Mouse (Mus musculus) adrenal gland, postnatal 4 days (tissue): ENCODE results near the gene Bspry. TPM values are rescaled to one million over a fixed set of nuclear protein-coding genes. Genes with fewer than 3 reads are reported as not detected.

Experiments
- DNase-seq, 2 experiments: peaks; one replicate each; pipeline ENCODE4 v3.0.0; 2021 to 2022; ENCODE audit warnings: low spot score in 2 of 2, mixed read lengths in 2 of 2
- total RNA-seq, 2 experiments: library from RNA; stranded (reverse); gene quantifications; 2 replicates each; pipeline ENCODE4 v1.2.3; 2021

Gene Bspry
- total RNA-seq, 2 experiments from 2014 or later, result 2.7 to 4.6 TPM

DNA sequence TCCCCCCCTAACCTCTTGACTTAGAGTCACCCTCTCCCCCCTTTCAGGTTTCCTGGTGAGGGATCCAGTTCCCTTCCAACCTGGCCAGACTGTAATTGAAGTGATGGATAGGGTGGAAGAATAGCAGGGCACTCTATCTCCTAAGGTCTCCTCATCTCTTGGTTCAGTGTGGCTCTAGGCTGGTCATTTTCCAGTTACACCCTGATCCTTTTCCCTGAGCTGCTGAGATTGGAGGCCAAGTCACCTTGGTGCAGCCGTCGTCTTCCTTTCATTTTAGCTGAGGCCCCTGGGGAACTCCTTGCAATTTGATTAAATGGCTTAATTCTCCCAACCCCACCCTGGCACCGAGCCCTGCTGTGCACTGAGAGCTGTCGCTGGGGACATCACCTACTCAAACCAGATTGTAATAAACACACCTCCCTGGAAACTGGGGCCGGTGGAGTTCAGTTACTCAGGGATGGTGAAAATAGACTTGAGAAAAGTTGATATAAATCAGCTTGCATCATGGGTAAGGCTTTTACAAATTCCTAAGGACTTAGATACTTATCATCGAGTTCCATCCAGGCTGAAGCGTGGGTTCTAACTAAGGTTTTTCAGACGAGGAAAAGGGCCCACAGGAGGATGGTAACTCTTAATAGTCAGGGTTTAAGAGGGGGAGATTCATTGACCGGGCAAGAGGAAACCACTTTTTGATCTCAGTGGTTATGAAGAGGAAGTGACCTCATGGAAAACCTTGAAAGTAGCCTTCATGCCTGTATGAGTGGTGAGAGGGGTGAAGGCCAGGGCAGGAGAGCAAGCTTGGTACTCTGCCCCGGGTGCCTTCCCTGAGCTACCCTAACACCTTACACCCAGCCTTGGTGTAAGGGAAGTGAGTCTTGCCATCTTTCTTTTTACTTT lies 1.1 kb downstream of the Bspry start:
- DNase-seq, result no peak

DNA sequence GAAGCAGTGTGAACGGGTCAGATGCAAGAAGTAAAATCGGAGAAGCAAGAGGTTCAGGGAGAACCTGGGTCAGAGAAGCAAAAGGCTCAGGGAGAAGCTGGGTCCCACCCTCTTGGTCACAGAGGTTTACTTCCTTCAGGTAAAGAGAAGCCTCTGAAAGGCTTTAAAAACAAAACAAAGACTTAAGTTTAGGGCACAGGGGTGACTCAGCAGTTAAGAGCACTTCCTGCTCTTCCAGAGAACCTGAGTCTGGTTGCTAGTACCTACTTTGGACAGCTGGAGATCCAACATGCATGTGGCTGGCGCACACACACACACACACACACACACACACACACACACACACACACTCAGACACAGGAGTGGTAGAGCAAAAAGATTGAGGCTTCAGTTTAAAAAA lies 5.1 kb downstream of the Bspry start:
- DNase-seq, result no peak

- no peak for DNase-seq
Measured at GRCm38 (mm10) chr4:62485450-62486161, 5.8 kb downstream of the Bspry start.

DNA sequence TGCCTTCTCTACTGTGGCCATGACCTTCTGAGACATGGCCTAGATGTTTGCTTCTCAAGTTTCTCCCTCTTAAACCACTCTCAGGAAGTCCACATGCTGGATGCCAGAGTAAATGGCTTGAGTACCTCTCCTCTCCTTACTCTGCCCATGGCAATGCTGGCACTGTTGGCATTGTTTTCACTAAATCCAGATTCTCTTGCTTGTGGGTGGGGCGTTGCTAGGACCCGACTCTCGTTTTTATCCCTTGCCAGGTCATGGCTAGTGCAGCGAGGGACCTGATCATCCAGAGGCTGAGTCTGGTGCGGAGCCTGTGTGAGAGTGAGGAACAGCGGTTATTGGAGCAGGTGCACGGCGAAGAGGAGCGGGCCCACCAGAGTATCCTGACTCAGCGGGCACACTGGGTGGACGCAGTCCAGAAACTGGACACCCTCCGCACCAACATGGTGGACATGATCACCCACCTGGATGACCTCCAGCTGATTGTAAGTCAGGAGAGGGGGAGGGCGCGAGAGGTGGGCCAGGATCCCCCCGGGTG lies 6.4 kb downstream of the Bspry start:
- DNase-seq, result no peak

- DNase-seq, result no peak
Measured at GRCm38 (mm10) chr4:62487172-62487571, 7.3 kb downstream of the Bspry start.

- DNase-seq, result no peak
Measured at GRCm38 (mm10) chr4:62487914-62488313, 8.1 kb downstream of the Bspry start.

DNA sequence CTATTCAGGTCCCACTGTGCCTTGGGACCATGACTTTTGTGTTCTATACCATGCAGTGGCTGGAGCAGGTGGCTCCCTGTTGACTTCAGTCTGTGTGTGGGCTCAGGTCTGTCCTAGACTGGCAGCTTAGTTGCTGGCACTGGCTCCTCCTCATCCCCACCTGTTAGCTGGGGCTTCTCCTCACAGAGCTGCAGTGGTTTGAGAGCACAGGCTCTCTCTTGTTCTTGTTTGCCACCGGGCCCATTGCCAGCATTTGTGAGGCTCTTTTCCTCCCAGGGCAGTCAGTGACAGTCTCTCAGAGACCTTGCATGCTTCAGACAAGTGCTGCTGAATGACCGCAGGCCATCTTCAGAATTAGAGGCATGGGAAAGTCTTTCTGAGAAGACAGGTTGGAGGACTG lies 12.8 kb downstream of the Bspry start:
- no peak for DNase-seq

DNA sequence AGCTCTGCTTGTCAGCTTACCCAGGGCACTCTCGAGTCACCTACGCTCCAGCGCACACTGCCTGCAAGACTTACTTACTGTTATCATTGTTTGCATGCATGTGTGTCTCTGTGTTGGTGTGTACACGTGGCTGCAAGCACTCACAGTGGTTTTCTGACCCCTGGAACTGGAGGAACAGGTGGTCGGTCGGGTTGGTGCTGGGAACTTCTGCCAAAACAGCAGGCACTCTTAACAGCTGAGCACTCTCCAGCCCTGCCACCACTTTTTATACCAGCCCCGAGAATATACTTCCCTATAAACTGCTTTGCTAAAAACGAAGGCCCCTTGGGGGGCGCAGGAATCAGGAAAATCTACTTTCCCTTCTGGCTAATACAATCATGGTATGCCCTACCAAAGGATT lies 14.4 kb downstream of the Bspry start:
- no peak for DNase-seq

DNA sequence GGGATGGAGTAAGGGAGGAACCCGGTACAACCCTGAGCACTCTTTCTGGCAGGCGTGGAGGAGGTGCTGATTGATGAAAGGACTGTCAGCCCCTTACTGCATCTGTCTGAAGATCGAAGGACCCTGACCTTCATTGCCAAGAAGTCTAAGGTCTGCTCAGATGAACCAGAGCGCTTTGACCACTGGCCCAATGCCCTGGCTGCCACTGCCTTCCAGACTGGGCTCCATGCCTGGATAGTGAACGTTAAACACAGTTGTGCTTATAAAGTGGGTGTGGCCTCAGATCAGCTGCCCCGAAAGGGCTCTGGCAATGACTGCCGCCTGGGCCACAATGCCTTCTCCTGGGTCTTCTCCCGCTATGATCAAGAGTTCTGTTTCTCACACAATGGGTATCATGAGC lies 16.1 kb downstream of the Bspry start:
- no peak for DNase-seq

GRCm38 (mm10) chr4:62496815-62497214 lies 17.0 kb downstream of the Bspry start:
- no peak for DNase-seq

GRCm38 (mm10) chr4:62500799-62501198 lies 20.9 kb downstream of the Bspry start:
- DNase-seq, result no peak

DNA sequence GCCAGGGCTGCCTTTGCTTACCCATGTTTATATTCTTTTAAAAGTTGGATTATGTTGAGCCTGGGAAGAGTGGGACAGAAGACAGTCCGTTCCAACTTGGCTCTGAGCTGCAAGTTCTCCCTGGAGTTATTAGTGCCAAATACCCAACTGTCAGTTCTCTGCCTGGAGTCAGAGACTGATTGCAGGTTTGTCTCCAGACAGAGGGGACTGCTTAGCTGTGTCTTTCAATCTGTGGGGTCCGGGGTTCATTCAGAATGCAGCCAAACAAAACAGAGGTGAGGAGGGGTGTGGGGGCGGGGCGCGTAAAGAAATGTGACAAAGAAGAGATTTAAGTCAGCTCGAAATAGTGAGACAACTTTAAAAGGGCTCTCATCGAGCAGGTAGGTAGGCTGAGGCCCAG lies 21.7 kb downstream of the Bspry start:
- no peak for DNase-seq

GRCm38 (mm10) chr4:62501964-62502732 lies 22.3 kb downstream of the Bspry start:
- DNase-seq, result peak; percentile 79 to 84

DNA sequence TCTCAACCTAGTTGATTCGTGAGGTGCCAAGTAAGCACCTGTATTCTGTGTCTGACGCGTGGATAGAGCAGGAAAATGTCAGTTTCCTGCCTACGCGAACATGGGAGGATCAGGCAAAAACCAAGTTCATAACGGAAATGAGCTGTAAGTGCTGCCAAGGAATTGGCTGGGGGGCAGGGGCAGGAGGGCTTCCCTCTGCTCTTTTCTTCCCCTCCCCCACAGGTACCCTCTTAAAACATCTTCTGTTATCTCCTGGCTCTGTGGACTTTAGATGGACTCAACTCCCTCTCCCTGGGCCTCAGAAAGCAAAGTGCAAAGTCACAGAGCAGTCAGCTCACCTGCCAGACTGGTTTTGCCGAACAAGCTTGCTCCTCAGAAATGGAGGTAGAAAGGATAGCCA lies 23.1 kb downstream of the Bspry start:
- DNase-seq, result no peak

GRCm38 (mm10) chr4:62503374-62503970 lies 23.6 kb downstream of the Bspry start, which contains the start of gene Hdhd3:
Hdhd3 (minus strand) TSS chr4:62503467.
- no peak for DNase-seq

GRCm38 (mm10) chr4:62505991-62506390 lies 26.1 kb downstream of the Bspry start:
- no peak for DNase-seq

DNA sequence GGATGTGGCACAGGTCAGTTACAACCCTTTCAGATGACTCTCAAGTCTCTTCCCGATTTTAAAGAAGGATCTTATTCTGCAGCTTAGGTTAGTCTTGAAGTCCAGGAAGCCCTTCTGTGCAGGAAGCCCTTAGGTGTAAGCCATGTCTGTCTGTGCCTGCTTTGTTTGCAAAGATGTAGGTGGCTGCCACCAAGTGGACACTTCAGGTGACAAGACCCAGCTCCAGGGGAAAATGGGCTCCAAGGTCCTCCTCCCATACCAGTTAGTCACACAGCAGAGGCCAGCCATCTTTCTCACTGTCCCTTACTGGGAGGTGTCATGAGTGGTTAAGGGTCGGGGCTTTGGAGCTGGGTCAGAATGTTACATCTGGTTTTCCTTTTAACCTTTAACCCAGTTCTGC lies 26.9 kb downstream of the Bspry start:
- DNase-seq, result no peak

- no peak for DNase-seq
Measured at GRCm38 (mm10) chr4:62508839-62509238, 29.0 kb downstream of the Bspry start.

GRCm38 (mm10) chr4:62509946-62510345 lies 30.1 kb downstream of the Bspry start:
- peak in 1 of 2 experiments; percentile 56 for DNase-seq

DNA sequence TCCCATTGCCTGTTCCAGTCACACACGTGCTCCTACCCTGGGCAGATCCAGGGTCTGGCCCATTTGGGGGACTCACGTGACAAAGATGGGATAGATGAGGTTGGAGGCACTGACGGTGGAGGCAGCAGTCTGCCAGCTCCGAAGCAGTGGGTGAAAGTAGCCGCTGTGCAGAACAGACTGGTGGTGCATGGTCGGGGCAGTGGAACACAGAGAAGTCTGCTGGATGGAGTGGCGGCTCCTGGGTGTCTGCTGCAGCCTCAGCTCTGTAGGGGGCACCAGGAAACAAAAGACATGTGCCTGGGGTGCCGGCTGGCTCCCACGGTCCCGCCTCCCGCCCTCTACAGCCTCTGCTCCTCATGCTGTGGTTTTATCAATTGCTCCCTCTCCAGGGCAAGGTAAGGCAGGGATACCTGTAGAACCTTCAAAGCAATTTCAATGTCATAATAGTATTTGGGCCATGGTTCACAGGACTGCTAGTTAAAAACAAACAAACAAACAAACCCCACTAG lies 34.2 kb downstream of the Bspry start:
- no peak for DNase-seq

- no peak for DNase-seq
Measured at GRCm38 (mm10) chr4:62514995-62515394, 35.1 kb downstream of the Bspry start.
